Mouse (Mus musculus): ENCODE results near the gene Tnfsf14. TPM values are rescaled to one million over a fixed set of nuclear protein-coding genes. Genes with fewer than 3 reads are reported as not detected.
A peak's percentile ranks its signal among the peaks of the same experiment; 100 is the strongest.

Gene Tnfsf14
- polyA plus RNA-seq, 1 experiment from 2014 or later: 0.09 TPM

DNA sequence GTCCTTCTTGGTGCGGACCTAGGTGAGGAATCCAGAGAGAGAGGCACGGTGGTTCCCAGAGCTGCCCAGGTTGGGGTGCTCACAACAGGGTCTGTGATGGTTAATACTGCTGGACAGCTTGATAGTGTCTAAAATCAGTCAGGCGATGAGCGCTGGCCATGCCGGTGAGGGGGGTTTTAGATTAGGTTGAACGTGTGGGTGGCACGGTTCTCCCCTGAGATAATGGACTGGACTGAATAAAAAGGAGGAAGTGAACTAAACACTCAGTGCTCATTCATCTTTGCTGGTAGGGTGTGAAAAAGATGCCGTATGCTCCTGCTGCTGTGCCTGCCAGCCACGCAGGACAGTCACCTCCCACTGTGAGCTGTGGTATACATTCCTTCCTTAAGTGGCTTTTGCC lies 29.3 kb upstream of the Tnfsf14 start:
- Histone ChIP-seq H3K4me2 (no peak overlapping the region), H3K4me3 (no peak overlapping the region), H3K27me3 (peaks cover 12% of the 10 kb centered on the region; the same call in 1 of the 2 replicates), H3K36me3 (no peaks in the 10 kb centered on the region), H3K4me1 (replicated peaks) (peaks cover 6% of the 10 kb centered on the region; the same call in 1 of the 2 replicates), H3K9me3 (no peaks in the 10 kb centered on the region), H3K9ac (no peak overlapping the region), H3K27ac (no peak overlapping the region)
- 78% methylated on average over 9 of the region's 9 CpGs for WGBS
- no peak for ATAC-seq (ENCODE audit: low FRiP score)

DNA sequence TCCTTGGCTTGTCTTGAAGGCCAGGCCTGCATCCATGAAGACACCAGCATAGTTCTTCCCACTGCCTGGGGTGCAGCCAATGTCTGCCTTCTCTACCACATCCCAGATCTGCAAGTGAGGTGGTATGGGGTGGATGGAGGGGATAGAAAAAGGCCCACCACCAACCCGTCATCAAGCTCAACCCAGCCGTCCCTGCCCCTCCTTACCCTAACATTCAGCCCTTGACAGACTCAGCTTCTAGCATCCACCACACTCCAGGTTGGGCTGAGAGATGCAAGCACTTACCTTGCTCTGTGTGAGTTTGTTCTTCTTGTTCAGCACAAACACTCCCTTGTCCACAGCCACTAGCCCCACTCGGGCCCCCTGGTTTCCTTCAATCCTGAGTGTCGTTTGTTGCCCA lies 27.9 kb upstream of the Tnfsf14 start:
- Histone ChIP-seq H3K9ac (no peak overlapping the region), H3K9me3 (no peaks in the 10 kb centered on the region), H3K27me3 (peaks cover 12% of the 10 kb centered on the region; the same call in 1 of the 2 replicates), H3K27ac (no peak overlapping the region), H3K4me3 (no peak overlapping the region), H3K4me2 (no peak overlapping the region), H3K4me1 (replicated peaks) (peaks cover 6% of the 10 kb centered on the region; the same call in 1 of the 2 replicates), H3K36me3 (no peaks in the 10 kb centered on the region)
- WGBS: 88% methylated on average over 4 of the region's 4 CpGs
- no peak for ATAC-seq (ENCODE audit: low FRiP score)

DNA sequence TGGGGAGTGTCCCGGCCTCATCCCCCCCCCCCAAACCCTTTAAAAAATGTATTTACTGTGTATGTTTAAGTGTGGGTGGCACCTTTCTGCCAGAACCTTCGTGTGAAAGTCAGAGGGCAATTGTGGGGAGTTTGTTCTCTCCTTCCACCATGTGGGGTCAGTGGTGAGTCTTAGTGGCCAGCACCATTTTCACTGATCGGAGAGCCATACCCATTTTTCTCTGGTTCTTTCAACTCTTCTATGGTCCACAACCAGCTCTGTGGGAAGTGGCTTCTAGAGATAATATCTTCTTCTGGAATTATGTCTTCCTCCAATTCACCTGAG lies 25.9 kb upstream of the Tnfsf14 start:
- H3K9me3 ChIP-seq: no peaks in the 10 kb centered on the region
- 20% methylated on average over 3 of the region's 3 CpGs for WGBS
- no peak overlapping the region for H3K4me2 ChIP-seq
- no peaks in the 10 kb centered on the region for H3K36me3 ChIP-seq
- H3K4me3 ChIP-seq: no peak overlapping the region
- no peak overlapping the region for H3K27ac ChIP-seq
- H3K4me1 ChIP-seq (replicated peaks): peaks cover 9% of the 10 kb centered on the region
- H3K9ac ChIP-seq: no peak overlapping the region
- no peak for ATAC-seq (ENCODE audit: low FRiP score)
- H3K27me3 ChIP-seq: peaks cover 5% of the 10 kb centered on the region; the same call in 1 of the 2 replicates

DNA sequence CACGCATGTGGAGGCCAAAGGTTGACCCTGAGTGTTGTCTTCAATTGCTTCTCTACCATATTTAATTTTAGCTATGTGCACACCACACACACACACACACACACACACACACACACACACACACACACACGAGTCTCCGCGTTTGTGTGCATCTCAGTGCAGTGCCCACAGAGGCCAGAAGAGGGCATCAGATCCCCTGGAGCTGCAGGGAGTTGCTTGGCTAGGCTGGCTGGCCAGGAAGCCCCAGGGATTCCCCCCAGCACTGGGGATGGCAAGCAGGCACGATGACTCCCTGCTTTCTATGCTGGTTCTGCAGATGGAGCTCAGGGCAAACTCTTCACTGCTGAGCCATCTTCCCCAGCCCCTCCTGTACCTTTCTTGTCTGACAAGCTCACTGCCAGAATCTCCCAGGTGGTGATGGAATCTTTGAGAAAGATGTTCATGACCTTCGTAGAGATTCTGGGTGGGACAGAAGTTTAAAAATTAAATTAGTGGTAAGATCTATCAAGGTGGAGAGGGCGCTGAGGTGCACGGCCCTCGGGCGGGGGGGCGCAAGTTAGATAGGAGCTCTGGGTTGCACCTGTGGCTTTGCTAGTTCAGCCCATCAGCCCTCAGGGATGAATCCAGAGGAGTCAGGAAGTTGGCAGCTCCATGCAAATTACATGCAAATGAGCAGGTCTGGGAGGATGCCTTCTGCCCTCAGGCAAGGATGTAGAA lies 25.3 kb upstream of the Tnfsf14 start:
- H3K27me3 ChIP-seq: peaks cover 2% of the 10 kb centered on the region; the same call in 1 of the 2 replicates
- peaks cover 9% of the 10 kb centered on the region for H3K4me1 ChIP-seq (replicated peaks)
- H3K4me2 ChIP-seq: no peak overlapping the region
- 24% methylated on average over 11 of the region's 11 CpGs for WGBS
- no peaks in the 10 kb centered on the region for H3K9me3 ChIP-seq
- ATAC-seq (ENCODE audit: low FRiP score): no peak
- no peaks in the 10 kb centered on the region for H3K36me3 ChIP-seq
- H3K4me3 ChIP-seq: no peak overlapping the region
- no peak overlapping the region for H3K27ac ChIP-seq
- no peak overlapping the region for H3K9ac ChIP-seq

DNA sequence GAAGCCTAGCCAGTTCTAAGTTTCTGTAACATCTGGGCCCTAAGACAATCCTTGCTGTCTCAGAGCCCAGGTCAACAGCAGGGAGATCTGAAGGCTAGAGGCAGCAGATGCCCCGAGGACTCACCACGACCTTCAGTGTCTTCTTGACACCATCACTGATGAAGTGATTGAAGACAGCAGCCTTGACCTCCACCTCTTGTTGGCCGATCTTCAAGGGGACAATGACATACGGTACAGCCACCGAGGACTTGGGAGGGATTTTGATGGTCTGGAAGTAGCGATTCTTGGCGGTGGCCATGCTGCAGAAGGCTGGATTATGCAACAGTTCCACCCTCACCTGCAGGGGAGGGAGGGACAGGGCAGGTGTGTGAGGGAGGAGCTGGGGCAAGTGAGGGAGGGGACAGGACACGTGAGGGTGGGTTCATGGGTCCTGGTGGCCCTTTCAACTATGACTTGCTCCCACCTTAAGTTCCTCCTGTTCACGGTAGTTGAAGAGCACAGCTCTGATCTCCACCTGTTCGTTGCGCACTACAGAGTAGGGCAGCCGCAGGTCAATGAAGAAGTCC lies 24.4 kb upstream of the Tnfsf14 start:
- no peak overlapping the region for H3K4me3 ChIP-seq

DNA sequence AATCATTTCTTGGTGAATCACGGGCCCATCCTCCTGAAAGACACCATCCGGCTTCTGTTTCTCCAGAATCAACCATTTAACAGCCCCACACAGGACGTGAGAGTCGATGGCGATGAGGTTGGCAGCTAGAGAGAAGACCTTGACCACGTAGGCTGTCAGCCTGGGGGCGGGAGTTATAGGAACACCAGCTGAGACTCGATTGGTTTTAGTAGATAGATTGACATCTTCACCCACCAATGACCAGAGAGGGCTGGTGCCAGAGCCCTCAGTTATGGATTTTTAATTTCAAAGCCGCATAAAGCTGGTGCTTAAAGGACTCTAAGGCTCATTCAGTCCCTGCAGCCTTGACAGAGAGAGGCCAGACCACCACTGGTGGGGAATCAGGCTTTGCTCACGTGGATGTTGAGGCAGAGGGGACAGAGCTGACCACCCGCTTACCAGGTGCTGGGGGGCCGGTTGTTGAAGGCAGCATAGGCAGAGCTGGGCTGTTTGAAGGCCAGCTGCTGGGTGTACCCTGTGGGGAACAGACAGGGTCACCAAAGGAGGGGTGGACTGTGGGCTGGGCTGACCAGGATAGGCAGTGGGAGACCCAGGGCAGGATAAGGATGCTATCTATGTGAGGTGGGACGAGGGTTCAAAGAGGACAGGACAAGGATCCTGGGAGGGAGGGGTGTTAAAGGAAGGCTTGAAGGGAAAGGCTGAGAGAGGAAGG lies 20.9 kb upstream of the Tnfsf14 start:
- WGBS: 52% methylated on average over 13 of the region's 13 CpGs
- Histone ChIP-seq H3K9ac (peak overlapping the region; percentile 46; the same call in 1 of the 2 replicates), H3K4me3 (peak overlapping the region; percentile 11; the same call in 1 of the 2 replicates)

More for the DNA sequence above, 24.4 kb upstream of the Tnfsf14 start:
- Histone ChIP-seq H3K4me1 (replicated peaks) (peaks cover 9% of the 10 kb centered on the region), H3K9me3 (no peaks in the 10 kb centered on the region), H3K27me3 (no peaks in the 10 kb centered on the region; the same call in 1 of the 2 replicates), H3K27ac (no peak overlapping the region), H3K36me3 (no peaks in the 10 kb centered on the region), H3K9ac (no peak overlapping the region), H3K4me2 (no peak overlapping the region)
- ATAC-seq (ENCODE audit: low FRiP score): no peak
- WGBS: 81% methylated on average over 12 of the region's 12 CpGs

DNA sequence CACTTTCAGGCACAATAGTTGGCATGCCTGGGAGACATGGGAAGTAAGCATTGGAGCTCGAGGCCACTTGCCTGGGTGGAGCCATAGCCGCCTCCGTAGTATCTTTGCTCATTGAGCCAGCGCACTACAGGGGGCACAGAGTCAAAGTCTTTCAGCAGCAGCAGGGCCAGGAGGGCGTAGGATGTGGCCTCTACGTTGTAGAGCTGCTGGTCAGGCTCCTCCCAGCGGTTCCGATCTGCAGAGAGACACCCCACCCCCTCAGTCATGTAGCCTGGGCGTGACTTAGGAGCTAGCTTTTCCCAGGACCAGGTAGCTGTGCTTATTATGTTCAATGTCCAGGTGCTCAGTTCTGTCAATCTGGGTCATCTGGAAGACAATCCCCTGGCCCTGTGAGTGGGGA lies 17.5 kb upstream of the Tnfsf14 start:
- H3K4me2 ChIP-seq: no peak overlapping the region
- H3K36me3 ChIP-seq: no peaks in the 10 kb centered on the region
- WGBS: 66% methylated on average over 9 of the region's 9 CpGs

More for the DNA sequence above, 20.9 kb upstream of the Tnfsf14 start:
- Histone ChIP-seq H3K4me1 (replicated peaks) (peaks cover 9% of the 10 kb centered on the region), H3K36me3 (no peaks in the 10 kb centered on the region), H3K9me3 (no peaks in the 10 kb centered on the region), H3K4me2 (peak overlapping the region; percentile 39), H3K27me3 (no peaks in the 10 kb centered on the region), H3K27ac (no peak overlapping the region)
- ATAC-seq (ENCODE audit: low FRiP score): peak; percentile 82

DNA sequence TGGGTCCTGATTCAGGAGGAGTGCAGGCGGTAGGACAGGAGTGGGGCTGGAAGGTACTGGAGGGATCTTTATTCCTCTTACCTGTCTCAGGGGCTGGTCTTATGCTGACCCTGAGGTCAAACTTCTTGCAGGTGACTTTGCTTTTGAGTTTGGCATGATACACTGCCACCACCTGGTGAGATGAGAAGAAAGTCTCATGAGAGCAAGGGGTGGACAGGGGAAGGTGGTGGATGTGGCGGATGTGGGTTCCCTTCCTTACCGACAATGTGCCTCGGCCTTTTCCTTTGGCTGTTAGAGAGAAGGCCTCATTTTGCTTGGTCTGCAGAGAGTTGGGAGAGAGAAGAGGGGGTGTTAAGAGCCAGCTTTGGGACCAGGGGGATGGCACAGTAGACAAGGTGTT lies 15.4 kb upstream of the Tnfsf14 start:
- Histone ChIP-seq H3K4me1 (replicated peaks) (no peaks in the 10 kb centered on the region), H3K27ac (no peak overlapping the region), H3K27me3 (no peaks in the 10 kb centered on the region), H3K36me3 (no peaks in the 10 kb centered on the region), H3K4me3 (no peak overlapping the region), H3K9me3 (no peaks in the 10 kb centered on the region), H3K9ac (no peak overlapping the region), H3K4me2 (no peak overlapping the region)
- ATAC-seq (ENCODE audit: low FRiP score): no peak
- 80% methylated on average over 4 of the region's 4 CpGs for WGBS

More for the DNA sequence above, 17.5 kb upstream of the Tnfsf14 start:
- Histone ChIP-seq H3K27ac (no peak overlapping the region), H3K9ac (no peak overlapping the region), H3K4me3 (no peak overlapping the region), H3K27me3 (no peaks in the 10 kb centered on the region), H3K9me3 (no peaks in the 10 kb centered on the region), H3K4me1 (replicated peaks) (peaks cover 3% of the 10 kb centered on the region; the same call in 1 of the 2 replicates)
- no peak for ATAC-seq (ENCODE audit: low FRiP score)

DNA sequence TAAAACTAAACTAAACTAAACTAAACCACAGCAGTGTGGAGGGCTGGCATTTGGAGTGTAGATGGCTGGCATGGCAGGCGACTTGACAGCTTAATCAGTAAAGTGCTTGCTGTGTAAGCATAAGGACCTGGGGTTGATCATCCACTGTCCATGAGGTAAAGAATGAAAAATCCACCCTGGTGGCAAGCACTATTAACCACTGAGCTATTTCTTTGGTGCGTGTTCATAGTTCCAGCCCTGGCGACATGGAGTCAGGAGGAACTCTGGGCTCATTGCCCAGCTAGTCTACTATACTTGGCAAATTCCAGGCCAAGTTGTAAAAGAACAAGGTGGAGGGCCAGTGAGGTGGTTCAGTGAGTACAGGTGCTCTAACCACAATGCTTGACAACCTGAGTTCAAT lies 14.0 kb upstream of the Tnfsf14 start:
- no peaks in the 10 kb centered on the region for H3K9me3 ChIP-seq
- no peak overlapping the region for H3K9ac ChIP-seq
- H3K27ac ChIP-seq: no peak overlapping the region
- ATAC-seq (ENCODE audit: low FRiP score): no peak
- H3K4me2 ChIP-seq: no peak overlapping the region
- 91% methylated on average over 3 of the region's 3 CpGs for WGBS
- H3K4me3 ChIP-seq: no peak overlapping the region
- H3K4me1 ChIP-seq (replicated peaks): no peaks in the 10 kb centered on the region
- no peaks in the 10 kb centered on the region for H3K27me3 ChIP-seq
- no peaks in the 10 kb centered on the region for H3K36me3 ChIP-seq

DNA sequence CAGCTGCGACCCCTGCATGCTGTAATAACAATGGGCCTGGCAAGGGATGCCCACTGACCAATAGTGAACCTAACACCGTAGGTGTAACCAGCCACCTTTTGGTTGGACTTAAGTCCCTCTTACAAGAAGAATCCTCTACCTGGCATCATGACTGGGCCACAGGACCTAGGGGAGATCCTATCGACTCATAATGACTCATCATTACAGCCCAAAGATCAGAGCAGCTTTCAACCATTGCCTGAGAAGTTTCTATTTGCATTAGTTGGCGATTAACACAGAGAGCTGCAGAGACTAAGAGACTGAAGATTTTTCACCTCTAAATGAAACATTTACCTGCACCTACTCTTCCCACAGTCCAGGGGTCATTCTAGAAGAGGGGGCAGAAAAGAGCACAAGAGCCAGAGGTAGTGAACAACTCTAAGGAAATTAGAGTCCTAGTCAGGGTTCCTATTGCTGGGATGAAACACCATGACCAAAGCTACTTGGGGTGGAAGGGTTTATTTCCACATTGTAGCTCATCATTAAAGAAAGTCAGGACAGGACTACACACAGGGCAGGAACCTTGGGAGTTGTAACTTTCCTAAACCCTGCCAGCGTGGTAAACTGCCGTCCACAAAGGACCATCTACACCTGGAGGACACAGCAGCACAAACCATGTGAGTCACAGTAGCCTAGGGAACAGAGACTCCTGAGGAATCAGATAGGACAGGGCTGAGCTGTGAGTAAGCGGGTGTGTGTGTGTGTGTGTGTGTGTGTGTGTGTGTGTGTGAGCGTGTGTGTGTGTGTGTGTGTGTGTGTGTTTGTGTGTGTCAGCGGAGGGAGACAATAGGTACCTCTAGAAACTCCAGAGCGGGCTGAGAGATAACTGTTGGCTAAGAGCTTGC lies 8.1 kb upstream of the Tnfsf14 start:
- WGBS: 90% methylated on average over 10 of the region's 10 CpGs
- Histone ChIP-seq H3K4me3 (no peak overlapping the region), H3K9ac (no peak overlapping the region), H3K4me1 (replicated peaks) (no peaks in the 10 kb centered on the region), H3K27me3 (no peaks in the 10 kb centered on the region), H3K27ac (no peak overlapping the region), H3K36me3 (no peaks in the 10 kb centered on the region), H3K4me2 (no peak overlapping the region), H3K9me3 (no peaks in the 10 kb centered on the region)
- no peak for ATAC-seq (ENCODE audit: low FRiP score)

DNA sequence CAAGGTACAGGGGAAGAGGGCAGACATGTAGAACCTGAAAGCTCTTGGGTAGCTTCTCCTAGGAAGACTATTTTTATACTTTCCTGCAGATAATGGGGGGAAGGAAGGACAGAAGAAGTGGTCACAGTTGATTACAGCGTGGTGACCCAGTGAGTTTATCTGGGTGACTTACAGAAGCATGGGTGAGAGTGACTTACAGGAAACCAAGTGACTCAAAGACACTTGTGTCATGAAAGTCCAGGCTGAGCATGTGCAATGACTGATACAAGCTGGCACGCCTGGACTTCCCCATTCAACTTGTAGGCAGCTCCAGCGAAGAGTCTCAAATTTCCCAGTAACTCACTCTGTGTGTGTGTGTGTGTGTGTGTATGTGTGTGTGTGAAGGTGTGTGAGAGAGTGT lies 4.3 kb upstream of the Tnfsf14 start:
- H3K4me1 ChIP-seq (replicated peaks): no peaks in the 10 kb centered on the region
- ATAC-seq (ENCODE audit: low FRiP score): no peak
- no peaks in the 10 kb centered on the region for H3K27me3 ChIP-seq
- H3K27ac ChIP-seq: no peak overlapping the region
- no peak overlapping the region for H3K4me3 ChIP-seq
- 79% methylated on average over 3 of the region's 3 CpGs for WGBS
- H3K9ac ChIP-seq: no peak overlapping the region
- no peaks in the 10 kb centered on the region for H3K36me3 ChIP-seq
- no peaks in the 10 kb centered on the region for H3K9me3 ChIP-seq
- H3K4me2 ChIP-seq: no peak overlapping the region

Data from hindbrain, embryonic 13.5 days (tissue).